Mouse (Mus musculus): ENCODE data around the gene Akap6. TPM values are rescaled to one million over a fixed set of nuclear protein-coding genes. Genes with fewer than 3 reads are reported as not detected.

Akap6 gene
- total RNA-seq (2012; rRNA removed), result under 0.01 TPM in 1 of 2 replicates, not detected in the other
- polyA plus RNA-seq (2012; ENCODE audit: insufficient read depth in 1 of 2, insufficient read length in 2 of 2, low read depth in 1 of 2, low replicate concordance in 2 of 2, missing spikeins in 1 of 2), result not detected

- no peak for DNase-seq (ENCODE audit: low read depth, low spot score)
- Histone ChIP-seq H3K4me1 (ENCODE audit: control insufficient read depth in 1 of 2, insufficient read depth in 2 of 2, low read length in 2 of 2) (peaks cover 0 to 19% of the 10 kb centered on the region in 2 experiments; a peak in 2 of 4 replicates), H3K27me3 (ENCODE audit: control insufficient read depth in 1 of 2, insufficient read depth in 2 of 2, low read length in 2 of 2) (no peaks in the 10 kb centered on the region), H3K36me3 (ENCODE audit: control insufficient read depth in 1 of 2, insufficient read depth in 2 of 2, low read length in 2 of 2) (peaks cover 0 to 19% of the 10 kb centered on the region in 2 experiments; a peak in 2 of 4 replicates), H3K9me3 (replicated peaks; ENCODE audit: insufficient read depth, low read length) (no peaks in the 10 kb centered on the region), H3K79me2 (ENCODE audit: control insufficient read depth, insufficient read depth, low read length, poor library complexity) (no peaks in the 10 kb centered on the region), H3K27ac (ENCODE audit: control insufficient read depth, low read depth, low read length) (no peak within 1 kb of the TSS), H3K9ac (ENCODE audit: control insufficient read depth, low read depth, low read length, poor library complexity, severe bottlenecking) (no peak within 1 kb of the TSS), H3K4me3 (ENCODE audit: control insufficient read depth in 1 of 2, insufficient read depth in 1 of 2, low read depth in 2 of 2, low read length in 2 of 2) (no peak within 1 kb of the TSS)
- TF ChIP-seq HCFC1 (IDR thresholded peaks at IDR 0.05; ENCODE audit: low read depth, low read length), result no peak
- no peak for TF ChIP-seq USF1 (IDR thresholded peaks at IDR 0.05; ENCODE audit: low read depth, low read length)
- no peak for TF ChIP-seq GABPA (IDR thresholded peaks at IDR 0.05; ENCODE audit: low read depth, low read length)
- no peak for TF ChIP-seq SIN3A (IDR thresholded peaks at IDR 0.05; ENCODE audit: low read length)
- TF ChIP-seq UBTF (IDR thresholded peaks at IDR 0.05; ENCODE audit: borderline replicate concordance, insufficient read depth, low read depth, low read length), result no peak
- TF ChIP-seq TCF12 (IDR thresholded peaks at IDR 0.05; ENCODE audit: low read depth, low read length), result no peak
- TF ChIP-seq POLR2AphosphoS5 (IDR thresholded peaks at IDR 0.05; ENCODE audit: borderline replicate concordance, low read depth, low read length), result no peak
- TF ChIP-seq ZNF384 (IDR thresholded peaks at IDR 0.05; ENCODE audit: low read depth, low read length), result no peak
- no peak for TF ChIP-seq TBP (IDR thresholded peaks at IDR 0.05; ENCODE audit: low read depth, low read length)
- TF ChIP-seq MYC (IDR thresholded peaks at IDR 0.05; ENCODE audit: low read depth, low read length), result no peak
- TF ChIP-seq POLR2A (IDR thresholded peaks at IDR 0.05; ENCODE audit: control insufficient read depth in 1 of 2, insufficient read depth in 1 of 2, low read depth in 1 of 2, low read length in 2 of 2, poor library complexity in 1 of 2), result no peak
- no peak for TF ChIP-seq E2F4 (IDR thresholded peaks at IDR 0.05; ENCODE audit: borderline replicate concordance, low read depth, low read length)
- no peak for TF ChIP-seq MEF2A (IDR thresholded peaks at IDR 0.05; ENCODE audit: extremely low read depth, insufficient replicate concordance, low read depth, low read length, poor library complexity, severe bottlenecking)
- no peak for TF ChIP-seq CHD2 (IDR thresholded peaks at IDR 0.05; ENCODE audit: low read length)
- TF ChIP-seq BHLHE40 (IDR thresholded peaks at IDR 0.05; ENCODE audit: borderline replicate concordance, low read depth, low read length), result no peak
- no peak for TF ChIP-seq RCOR1 (IDR thresholded peaks at IDR 0.05; ENCODE audit: low read depth, low read length)
- TF ChIP-seq MYB (IDR thresholded peaks at IDR 0.05; ENCODE audit: low read depth, low read length), result no peak
- TF ChIP-seq EP300 (IDR thresholded peaks at IDR 0.05; ENCODE audit: low read depth in 1 of 2, low read length in 2 of 2), result no peak
- TF ChIP-seq USF2 (IDR thresholded peaks at IDR 0.05; ENCODE audit: borderline replicate concordance in 1 of 2, insufficient read depth in 1 of 2, low read depth in 1 of 2, low read length in 2 of 2), result no peak
- TF ChIP-seq KAT2A (conservative IDR thresholded peaks at IDR 0.05; ENCODE audit: low read depth, low read length), result no peak
Measured at GRCm38 (mm10) chr12:52699146-52699545, at the start of gene Akap6. Gene Akap6, plus strand, starts transcription at chr12:52699383.
